Comparison of ENCODE assay signal across 16 mouse cellular contexts in the genomic region with DNA sequence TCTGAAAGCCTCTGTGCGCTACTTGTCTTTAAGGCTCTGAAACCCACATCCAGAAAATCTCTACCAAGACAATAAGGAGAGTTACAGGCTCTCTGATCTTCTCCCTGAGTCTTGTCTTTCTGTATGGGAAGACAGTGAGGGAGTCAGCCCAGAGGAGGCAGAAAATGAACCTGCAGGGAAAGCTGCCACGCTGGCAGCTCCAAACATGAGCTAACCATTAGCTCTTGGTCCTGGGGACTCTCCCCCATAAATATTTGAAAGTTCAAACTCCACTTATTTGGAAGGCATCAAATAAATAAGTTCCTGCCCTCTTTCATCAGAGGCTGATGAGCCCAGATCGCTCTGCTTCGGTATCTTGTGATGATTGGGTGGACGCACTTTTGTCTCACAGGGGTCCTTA. TPM values are rescaled to one million over a fixed set of nuclear protein-coding genes. Genes with fewer than 3 reads are reported as not detected.
"Had no signal": no experiment of that assay in that cellular context is flagged by ENCODE, and none has a peak within 500 bp of the region (broad histone marks: within the 10 kb centered on the region; RNA-seq: fewer than 3 reads in every experiment).

No protein-coding gene starts in this region.

- H3K4me2 ChIP-seq: lung, embryonic 15.5 days; midbrain, embryonic 11.5 days had no signal

- DNase-seq: kidney, adult 18-20 months; layer of hippocampus, postnatal 36 days; lung, adult 18-20 months; lung, postnatal 10 days; lung, postnatal 4 days; midbrain, embryonic 14.5 days; right cerebral cortex, adult 18-20 months; right cerebral cortex, postnatal 14 days; right cerebral cortex, postnatal 4 days; thymus, adult 2 months had no signal

- H3K27me3 ChIP-seq: lung, embryonic 15.5 days had no signal

- H3K9me3 ChIP-seq: lung, embryonic 15.5 days had no signal

- H3K27ac ChIP-seq: kidney, postnatal 0 days; left cerebral cortex, adult 2 months; lung, embryonic 15.5 days; stomach, postnatal 0 days had no signal

- H3K4me3 ChIP-seq: left cerebral cortex, adult 2 months; lung, embryonic 15.5 days had no signal

- ATAC-seq: inflammation-experienced regulatory T-cells, adult 6 months had no signal

- H3K9ac ChIP-seq: lung, embryonic 15.5 days had no signal

- H3K36me3 ChIP-seq: lung, embryonic 15.5 days had no signal

RNA-seq across cellular contexts. Expression of a gene that starts 3.0 kb away (rescaled TPM):
- polyA plus RNA-seq: inflammation-experienced regulatory T-cells, adult 6 months had no signal
